Mouse (Mus musculus): ENCODE data around the gene Olfr282. TPM values are rescaled to one million over a fixed set of nuclear protein-coding genes. Genes with fewer than 3 reads are reported as not detected.
"Not testable (repeated sequence)": the region's sequence is repeated elsewhere in the genome, so short reads cannot be mapped to it uniquely, and the experiment has no call there.

Olfr282 gene
- not detected in 2 replicates for polyA plus RNA-seq (2016; fragmentation: Nextera tagmentation; extraction: Ambion mirVana)

GRCm38 (mm10) chr15:98430925-98431324, at the start of gene Olfr282:
Gene Olfr282, plus strand, starts transcription at chr15:98431225.
- not testable (repeated sequence) for H3K4me1 ChIP-seq; H3K4me2 ChIP-seq (replicated peaks); H3K9ac ChIP-seq; ATAC-seq (ENCODE audit: low FRiP score, low read depth); H3K4me3 ChIP-seq; H3K36me3 ChIP-seq; H3K27ac ChIP-seq; H3K9me3 ChIP-seq; H3K27me3 ChIP-seq (replicated peaks)
- 80% methylated on average over 5 of the region's 5 CpGs for WGBS

GRCm38 (mm10) chr15:98387621-98388020, 43.4 kb upstream of the Olfr282 start:
- Histone ChIP-seq H3K9me3 (no peaks in the 10 kb centered on the region), H3K4me1 (no peaks in the 10 kb centered on the region), H3K27ac (no peak overlapping the region), H3K4me3 (no peak overlapping the region), H3K9ac (no peak overlapping the region), H3K36me3 (no peaks in the 10 kb centered on the region), H3K4me2 (replicated peaks) (no peak overlapping the region), H3K27me3 (replicated peaks) (no peaks in the 10 kb centered on the region)
- WGBS: 85% methylated on average over 2 of the region's 2 CpGs
- no peak for ATAC-seq (ENCODE audit: low FRiP score, low read depth)

DNA sequence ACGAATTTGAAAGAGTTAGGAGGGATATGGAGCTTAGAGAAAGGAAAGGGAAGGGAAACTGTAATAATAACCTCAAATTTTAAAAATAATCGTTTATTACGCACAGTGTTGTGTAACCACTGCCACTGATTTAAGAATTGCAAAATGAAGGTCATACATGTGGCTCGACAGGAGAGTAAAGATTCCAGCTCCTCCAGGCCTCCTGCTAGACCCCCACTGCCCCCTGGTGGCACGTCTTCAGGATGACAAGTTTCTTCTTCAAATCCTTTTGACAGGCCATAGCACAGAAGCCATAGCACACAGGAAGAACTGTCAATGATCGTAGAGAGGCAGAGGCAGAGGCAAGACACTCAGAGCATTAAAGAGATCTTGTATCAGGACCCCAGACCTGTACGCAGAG, 41.2 kb upstream of the Olfr282 start:
- ATAC-seq (ENCODE audit: low FRiP score, low read depth): no peak
- Histone ChIP-seq H3K27me3 (replicated peaks) (no peaks in the 10 kb centered on the region), H3K9ac (no peak overlapping the region), H3K36me3 (no peaks in the 10 kb centered on the region), H3K4me2 (replicated peaks) (no peak overlapping the region), H3K9me3 (no peaks in the 10 kb centered on the region), H3K4me1 (no peaks in the 10 kb centered on the region), H3K4me3 (no peak overlapping the region), H3K27ac (no peak overlapping the region)
- 36% methylated on average over 7 of the region's 7 CpGs for WGBS

- no peak overlapping the region for H3K9ac ChIP-seq
- WGBS: 75% methylated on average over 10 of the region's 10 CpGs
- H3K4me1 ChIP-seq: no peaks in the 10 kb centered on the region
- H3K4me2 ChIP-seq (replicated peaks): no peak overlapping the region
- no peaks in the 10 kb centered on the region for H3K36me3 ChIP-seq
- no peak for ATAC-seq (ENCODE audit: low FRiP score, low read depth)
- H3K27me3 ChIP-seq (replicated peaks): no peaks in the 10 kb centered on the region
- H3K9me3 ChIP-seq: no peaks in the 10 kb centered on the region
- no peak overlapping the region for H3K4me3 ChIP-seq
- no peak overlapping the region for H3K27ac ChIP-seq
Observed at GRCm38 (mm10) chr15:98391081-98391902, 39.7 kb upstream of the Olfr282 start.

DNA sequence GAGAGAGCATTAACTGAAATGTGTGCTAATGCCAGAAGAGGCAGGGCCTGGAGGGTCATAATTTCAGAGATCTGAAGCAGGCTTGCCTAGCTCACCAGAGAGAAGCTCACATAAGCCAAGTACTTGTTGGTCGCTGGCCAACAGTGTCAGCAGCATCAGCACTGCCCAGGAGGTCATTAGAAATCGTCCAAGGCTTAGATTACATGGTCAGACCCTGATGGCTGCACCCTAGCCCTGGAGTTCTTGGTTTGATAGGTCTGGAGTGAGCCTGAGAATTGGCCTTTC, 39.2 kb upstream of the Olfr282 start:
- no peak overlapping the region for H3K27ac ChIP-seq
- H3K9ac ChIP-seq: no peak overlapping the region
- 45% methylated on average over 2 of the region's 2 CpGs for WGBS
- no peaks in the 10 kb centered on the region for H3K4me1 ChIP-seq
- H3K9me3 ChIP-seq: no peaks in the 10 kb centered on the region
- no peak for ATAC-seq (ENCODE audit: low FRiP score, low read depth)
- H3K4me2 ChIP-seq (replicated peaks): no peak overlapping the region
- no peaks in the 10 kb centered on the region for H3K27me3 ChIP-seq (replicated peaks)
- H3K36me3 ChIP-seq: no peaks in the 10 kb centered on the region
- H3K4me3 ChIP-seq: no peak overlapping the region

GRCm38 (mm10) chr15:98397136-98397535, 33.9 kb upstream of the Olfr282 start:
- 75% methylated on average over 1 of the region's 1 CpGs for WGBS

DNA sequence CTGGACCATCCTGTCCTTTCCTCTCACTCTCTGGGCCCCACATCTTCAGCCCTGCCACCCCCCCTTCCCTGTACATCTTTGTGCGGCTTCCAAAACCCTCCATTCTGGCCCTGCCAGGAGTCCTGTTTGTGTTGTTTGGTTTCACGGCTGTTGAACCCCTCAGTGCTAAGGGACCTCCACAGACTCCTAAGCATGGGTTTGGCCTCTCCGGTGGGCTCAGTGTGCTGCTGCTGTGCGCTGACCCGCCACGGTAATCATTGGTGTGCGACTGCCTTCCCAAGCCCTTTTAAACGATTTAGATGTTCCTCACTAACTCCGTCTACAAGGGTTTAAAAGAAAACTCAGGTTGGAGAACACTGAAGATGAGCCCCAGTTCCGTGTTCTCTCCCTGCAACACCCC, 28.7 kb upstream of the Olfr282 start:
- no peaks in the 10 kb centered on the region for H3K9me3 ChIP-seq
- no peaks in the 10 kb centered on the region for H3K4me1 ChIP-seq
- no peak overlapping the region for H3K4me2 ChIP-seq (replicated peaks)
- no peak overlapping the region for H3K27ac ChIP-seq
- no peaks in the 10 kb centered on the region for H3K36me3 ChIP-seq
- no peak for ATAC-seq (ENCODE audit: low FRiP score, low read depth)
- 88% methylated on average over 10 of the region's 10 CpGs for WGBS
- no peak overlapping the region for H3K9ac ChIP-seq
- no peaks in the 10 kb centered on the region for H3K27me3 ChIP-seq (replicated peaks)
- H3K4me3 ChIP-seq: no peak overlapping the region

More at GRCm38 (mm10) chr15:98397136-98397535, 33.9 kb upstream of the Olfr282 start:
- Histone ChIP-seq H3K27ac (no peak overlapping the region), H3K4me2 (replicated peaks) (no peak overlapping the region), H3K4me1 (no peaks in the 10 kb centered on the region), H3K27me3 (replicated peaks) (no peaks in the 10 kb centered on the region), H3K9ac (no peak overlapping the region), H3K36me3 (no peaks in the 10 kb centered on the region), H3K4me3 (no peak overlapping the region), H3K9me3 (no peaks in the 10 kb centered on the region)
- ATAC-seq (ENCODE audit: low FRiP score, low read depth): no peak

DNA sequence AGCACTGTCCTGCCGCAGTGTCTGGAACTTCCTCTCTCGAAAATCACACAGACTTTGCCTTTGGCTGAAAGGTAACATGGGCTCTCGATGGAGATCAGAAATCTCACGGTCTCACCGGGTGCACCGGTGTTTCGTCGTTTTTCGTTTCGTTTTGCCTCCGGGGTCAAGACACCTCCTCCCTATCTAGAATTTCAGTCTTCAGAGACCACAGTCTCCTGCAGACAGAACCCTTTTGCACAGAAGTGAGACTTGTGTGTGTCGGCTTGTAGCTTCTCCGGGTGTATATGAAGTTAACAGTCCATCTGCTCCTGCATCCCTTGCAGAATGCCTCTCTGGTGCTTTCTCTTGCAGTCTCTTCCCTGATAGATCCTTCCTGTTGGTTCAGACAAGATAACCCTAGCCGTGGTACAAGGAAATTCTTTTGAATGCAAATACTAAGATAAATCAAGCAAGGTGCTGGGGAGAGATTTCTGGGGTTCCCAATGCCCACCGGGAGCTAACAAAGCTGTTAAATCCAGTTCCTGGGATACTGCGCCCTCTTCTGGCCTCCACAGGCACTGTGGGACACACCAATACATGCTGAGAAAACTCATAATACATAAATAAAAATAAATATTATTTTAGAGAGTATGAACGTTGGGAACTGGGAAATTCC, 22.5 kb upstream of the Olfr282 start:
- no peaks in the 10 kb centered on the region for H3K9me3 ChIP-seq
- ATAC-seq (ENCODE audit: low FRiP score, low read depth): no peak
- H3K4me1 ChIP-seq: no peaks in the 10 kb centered on the region
- H3K4me3 ChIP-seq: no peak overlapping the region
- no peak overlapping the region for H3K4me2 ChIP-seq (replicated peaks)
- H3K9ac ChIP-seq: no peak overlapping the region
- WGBS: 77% methylated on average over 17 of the region's 17 CpGs
- H3K27me3 ChIP-seq (replicated peaks): no peaks in the 10 kb centered on the region
- H3K27ac ChIP-seq: no peak overlapping the region
- no peaks in the 10 kb centered on the region for H3K36me3 ChIP-seq

- Histone ChIP-seq H3K4me3 (no peak overlapping the region), H3K9me3 (no peaks in the 10 kb centered on the region), H3K9ac (no peak overlapping the region), H3K4me1 (no peaks in the 10 kb centered on the region), H3K27me3 (replicated peaks) (no peaks in the 10 kb centered on the region), H3K4me2 (replicated peaks) (no peak overlapping the region), H3K36me3 (no peaks in the 10 kb centered on the region), H3K27ac (no peak overlapping the region)
- 92% methylated on average over 2 of the region's 2 CpGs for WGBS
- ATAC-seq (ENCODE audit: low FRiP score, low read depth): no peak
Observed at GRCm38 (mm10) chr15:98409635-98410034, 21.4 kb upstream of the Olfr282 start.

- Histone ChIP-seq H3K36me3 (no peaks in the 10 kb centered on the region), H3K27me3 (replicated peaks) (no peaks in the 10 kb centered on the region), H3K4me1 (no peaks in the 10 kb centered on the region), H3K4me3 (no peak overlapping the region), H3K4me2 (replicated peaks) (no peak overlapping the region), H3K27ac (no peak overlapping the region), H3K9ac (no peak overlapping the region), H3K9me3 (no peaks in the 10 kb centered on the region)
- no peak for ATAC-seq (ENCODE audit: low FRiP score, low read depth)
- WGBS: 85% methylated on average over 3 of the region's 9 CpGs
Observed at GRCm38 (mm10) chr15:98410249-98410648, 20.8 kb upstream of the Olfr282 start.

DNA sequence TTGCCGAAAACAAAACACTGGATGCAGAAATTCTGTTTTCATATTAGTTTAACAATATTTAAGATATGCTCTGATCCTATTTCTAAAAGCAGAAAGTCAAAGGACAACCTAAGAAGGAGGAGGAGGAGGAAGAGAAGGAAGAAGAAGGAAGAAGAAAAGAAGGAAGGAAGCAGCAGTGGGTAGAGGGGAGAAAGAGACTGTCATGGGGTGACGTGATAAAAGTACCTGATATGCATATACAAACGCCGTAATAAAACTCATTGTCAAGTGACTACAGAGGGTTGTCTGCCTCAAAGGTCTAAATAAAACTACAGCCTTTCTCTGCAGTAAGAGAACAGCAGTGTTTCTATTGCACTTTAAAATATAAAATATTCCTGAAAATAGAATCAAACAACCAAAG, 15.0 kb upstream of the Olfr282 start:
- 83% methylated on average over 4 of the region's 4 CpGs for WGBS
- no peaks in the 10 kb centered on the region for H3K36me3 ChIP-seq
- ATAC-seq (ENCODE audit: low FRiP score, low read depth): no peak

GRCm38 (mm10) chr15:98416802-98417201, 14.2 kb upstream of the Olfr282 start:
- H3K27ac ChIP-seq; H3K4me2 ChIP-seq (replicated peaks); H3K9me3 ChIP-seq; H3K4me3 ChIP-seq; H3K36me3 ChIP-seq; H3K4me1 ChIP-seq; ATAC-seq (ENCODE audit: low FRiP score, low read depth); H3K27me3 ChIP-seq (replicated peaks); H3K9ac ChIP-seq: not testable (repeated sequence)

More for the DNA sequence above, 15.0 kb upstream of the Olfr282 start:
- no peaks in the 10 kb centered on the region for H3K9me3 ChIP-seq
- H3K4me3 ChIP-seq: no peak overlapping the region
- H3K27me3 ChIP-seq (replicated peaks): no peaks in the 10 kb centered on the region
- H3K4me2 ChIP-seq (replicated peaks): no peak overlapping the region
- no peak overlapping the region for H3K27ac ChIP-seq
- no peaks in the 10 kb centered on the region for H3K4me1 ChIP-seq
- H3K9ac ChIP-seq: no peak overlapping the region

DNA sequence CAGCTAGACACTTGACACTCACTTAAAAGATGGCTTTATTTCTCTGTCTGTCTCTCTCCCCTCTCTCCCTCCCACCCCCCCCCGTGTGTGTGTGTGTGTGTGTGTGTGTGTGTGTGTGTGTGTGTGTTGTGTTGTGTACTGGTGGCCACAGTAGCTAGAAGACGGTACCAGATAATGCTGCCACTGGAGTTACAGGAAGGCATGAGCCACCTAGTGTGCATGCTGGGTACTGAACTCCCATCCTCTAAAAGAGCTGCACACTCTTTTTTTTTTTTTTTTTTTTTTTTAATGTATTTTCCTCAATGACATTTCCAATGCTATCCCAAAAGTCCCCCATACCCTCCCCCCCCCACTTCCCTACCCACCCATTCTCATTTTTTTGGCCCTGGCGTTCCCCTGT, 13.7 kb upstream of the Olfr282 start:
- ATAC-seq (ENCODE audit: low FRiP score, low read depth); H3K9ac ChIP-seq; H3K4me3 ChIP-seq; H3K9me3 ChIP-seq; H3K27me3 ChIP-seq (replicated peaks); H3K36me3 ChIP-seq; H3K4me2 ChIP-seq (replicated peaks); H3K4me1 ChIP-seq; H3K27ac ChIP-seq: not testable (repeated sequence)
- 42% methylated on average over 2 of the region's 3 CpGs for WGBS

Measured in neural tube, embryonic 12.5 days (tissue).